Mouse (Mus musculus): ENCODE data around the gene Ulk1. TPM values are rescaled to one million over a fixed set of nuclear protein-coding genes. Genes with fewer than 3 reads are reported as not detected.
A peak's percentile ranks its signal among the peaks of the same experiment; 100 is the strongest.

The Ulk1 gene
- total and polyA plus RNA-seq, 3 experiments, result 12.9 to 233 (median 75.9) TPM

- H3K36me3 ChIP-seq (replicated peaks), result peaks cover 49% of the 10 kb centered on the region
- TF ChIP-seq GATA2 (IDR thresholded peaks at IDR 0.05; ENCODE audit: borderline replicate concordance, low read depth, low read length), result no peak
- TF ChIP-seq POLR2AphosphoS5 (IDR thresholded peaks at IDR 0.05; ENCODE audit: insufficient replicate concordance, low read depth, low read length), result no peak
- no peak for TF ChIP-seq TAL1 (conservative IDR thresholded peaks at IDR 0.05; ENCODE audit: low read depth, low read length)
- TF ChIP-seq CTCF (IDR thresholded peaks at IDR 0.05; ENCODE audit: low read depth, low read length), result no peak
- TF ChIP-seq GATA1 (IDR thresholded peaks at IDR 0.05; ENCODE audit: borderline replicate concordance, low read length), result no peak
- ATAC-seq (ENCODE audit: extremely low read depth, insufficient number of reproducible peaks, low FRiP score, poor library complexity, severe bottlenecking) (no peak), DNase-seq (ENCODE audit: low spot score) (no peak)
- no peak overlapping the region; the same call in 1 of the 2 replicates for H3K4me3 ChIP-seq (ENCODE audit: low read depth, low read length)
- peaks cover 82% of the 10 kb centered on the region for H3K4me1 ChIP-seq (ENCODE audit: insufficient read depth, low read depth, low read length)
- H3K9me3 ChIP-seq (replicated peaks), result no peaks in the 10 kb centered on the region
- no peaks in the 10 kb centered on the region for H3K27me3 ChIP-seq (ENCODE audit: insufficient read depth, low read length)
These were observed 3.2 kb downstream of the Ulk1 start for GRCm38 (mm10) chr5:110806676-110807075.

- TF ChIP-seq GATA1 (IDR thresholded peaks at IDR 0.05; ENCODE audit: borderline replicate concordance, low read length) (no peak), GATA2 (IDR thresholded peaks at IDR 0.05; ENCODE audit: borderline replicate concordance, low read depth, low read length) (no peak), TAL1 (conservative IDR thresholded peaks at IDR 0.05; ENCODE audit: low read depth, low read length) (no peak), CTCF (IDR thresholded peaks at IDR 0.05; ENCODE audit: low read depth, low read length) (no peak), POLR2AphosphoS5 (IDR thresholded peaks at IDR 0.05; ENCODE audit: insufficient replicate concordance, low read depth, low read length) (no peak)
- Histone ChIP-seq H3K9me3 (replicated peaks) (no peaks in the 10 kb centered on the region), H3K4me1 (ENCODE audit: insufficient read depth, low read depth, low read length) (peaks cover 85% of the 10 kb centered on the region), H3K36me3 (replicated peaks) (peaks cover 54% of the 10 kb centered on the region), H3K27me3 (ENCODE audit: insufficient read depth, low read length) (no peaks in the 10 kb centered on the region), H3K4me3 (ENCODE audit: low read depth, low read length) (no peak overlapping the region; the same call in 1 of the 2 replicates)
- DNase-seq (ENCODE audit: low spot score) (no peak), ATAC-seq (ENCODE audit: extremely low read depth, insufficient number of reproducible peaks, low FRiP score, poor library complexity, severe bottlenecking) (no peak)
These were observed 3.7 kb downstream of the Ulk1 start for GRCm38 (mm10) chr5:110806154-110806553.

- ATAC-seq (ENCODE audit: extremely low read depth, insufficient number of reproducible peaks, low FRiP score, poor library complexity, severe bottlenecking), result peak; percentile 84
- H3K4me3 ChIP-seq (ENCODE audit: low read depth, low read length), result peak overlapping the region; percentile 57; the same call in 1 of the 2 replicates
- H3K4me1 ChIP-seq (ENCODE audit: insufficient read depth, low read depth, low read length), result peaks cover 95% of the 10 kb centered on the region
- H3K9me3 ChIP-seq (replicated peaks), result no peaks in the 10 kb centered on the region
- TF ChIP-seq TAL1 (conservative IDR thresholded peaks at IDR 0.05; ENCODE audit: low read depth, low read length) (peak; percentile 72), GATA2 (IDR thresholded peaks at IDR 0.05; ENCODE audit: borderline replicate concordance, low read depth, low read length) (no peak)
- H3K27me3 ChIP-seq (ENCODE audit: insufficient read depth, low read length), result no peaks in the 10 kb centered on the region
- peaks cover 74% of the 10 kb centered on the region for H3K36me3 ChIP-seq (replicated peaks)
- peak; percentile 75 for DNase-seq (ENCODE audit: low spot score)
These were observed 5.7 kb downstream of the Ulk1 start for GRCm38 (mm10) chr5:110804012-110804743.

- Histone ChIP-seq H3K36me3 (replicated peaks) (peaks cover 85% of the 10 kb centered on the region), H3K4me1 (ENCODE audit: insufficient read depth, low read depth, low read length) (peaks cover 94% of the 10 kb centered on the region)
- peak; percentile 26; the same call in 1 of the 2 replicates for ATAC-seq (ENCODE audit: extremely low read depth, insufficient number of reproducible peaks, low FRiP score, poor library complexity, severe bottlenecking)
These were observed 7.1 kb downstream of the Ulk1 start for GRCm38 (mm10) chr5:110802809-110803208.

GRCm38 (mm10) chr5:110802186-110802585 is 7.7 kb downstream of the Ulk1 start:
- Histone ChIP-seq H3K4me1 (ENCODE audit: insufficient read depth, low read depth, low read length) (peaks cover 92% of the 10 kb centered on the region), H3K4me3 (ENCODE audit: low read depth, low read length) (peak overlapping the region; percentile 13; the same call in 1 of the 2 replicates), H3K27me3 (ENCODE audit: insufficient read depth, low read length) (no peaks in the 10 kb centered on the region), H3K36me3 (replicated peaks) (peaks cover 85% of the 10 kb centered on the region), H3K9me3 (replicated peaks) (no peaks in the 10 kb centered on the region)
- DNase-seq (ENCODE audit: low spot score), result no peak
- no peak for TF ChIP-seq CTCF (IDR thresholded peaks at IDR 0.05; ENCODE audit: low read depth, low read length)
- no peak for TF ChIP-seq TAL1 (conservative IDR thresholded peaks at IDR 0.05; ENCODE audit: low read depth, low read length)
- TF ChIP-seq POLR2AphosphoS5 (IDR thresholded peaks at IDR 0.05; ENCODE audit: insufficient replicate concordance, low read depth, low read length), result no peak
- TF ChIP-seq GATA2 (IDR thresholded peaks at IDR 0.05; ENCODE audit: borderline replicate concordance, low read depth, low read length), result no peak
- no peak for TF ChIP-seq GATA1 (IDR thresholded peaks at IDR 0.05; ENCODE audit: borderline replicate concordance, low read length)
- no peak for ATAC-seq (ENCODE audit: extremely low read depth, insufficient number of reproducible peaks, low FRiP score, poor library complexity, severe bottlenecking)

More at GRCm38 (mm10) chr5:110802809-110803208, 7.1 kb downstream of the Ulk1 start:
- Histone ChIP-seq H3K4me3 (ENCODE audit: low read depth, low read length) (no peak overlapping the region), H3K27me3 (ENCODE audit: insufficient read depth, low read length) (no peaks in the 10 kb centered on the region), H3K9me3 (replicated peaks) (no peaks in the 10 kb centered on the region)
- TF ChIP-seq TAL1 (conservative IDR thresholded peaks at IDR 0.05; ENCODE audit: low read depth, low read length) (peak; percentile 76), GATA2 (IDR thresholded peaks at IDR 0.05; ENCODE audit: borderline replicate concordance, low read depth, low read length) (no peak), POLR2AphosphoS5 (IDR thresholded peaks at IDR 0.05; ENCODE audit: insufficient replicate concordance, low read depth, low read length) (no peak), CTCF (IDR thresholded peaks at IDR 0.05; ENCODE audit: low read depth, low read length) (no peak), GATA1 (IDR thresholded peaks at IDR 0.05; ENCODE audit: borderline replicate concordance, low read length) (no peak)
- peak; percentile 19 for DNase-seq (ENCODE audit: low spot score)

GRCm38 (mm10) chr5:110801036-110801624 is 8.8 kb downstream of the Ulk1 start:
- DNase-seq (ENCODE audit: low spot score), result no peak
- Histone ChIP-seq H3K27me3 (ENCODE audit: insufficient read depth, low read length) (no peaks in the 10 kb centered on the region), H3K36me3 (replicated peaks) (peaks cover 85% of the 10 kb centered on the region), H3K9me3 (replicated peaks) (no peaks in the 10 kb centered on the region), H3K4me1 (ENCODE audit: insufficient read depth, low read depth, low read length) (peaks cover 81% of the 10 kb centered on the region), H3K4me3 (ENCODE audit: low read depth, low read length) (peak overlapping the region; percentile 13; the same call in 1 of the 2 replicates)
- TF ChIP-seq POLR2AphosphoS5 (IDR thresholded peaks at IDR 0.05; ENCODE audit: insufficient replicate concordance, low read depth, low read length), result no peak
- no peak for TF ChIP-seq GATA2 (IDR thresholded peaks at IDR 0.05; ENCODE audit: borderline replicate concordance, low read depth, low read length)
- no peak for TF ChIP-seq GATA1 (IDR thresholded peaks at IDR 0.05; ENCODE audit: borderline replicate concordance, low read length)
- TF ChIP-seq TAL1 (conservative IDR thresholded peaks at IDR 0.05; ENCODE audit: low read depth, low read length), result no peak
- TF ChIP-seq CTCF (IDR thresholded peaks at IDR 0.05; ENCODE audit: low read depth, low read length), result no peak
- no peak for ATAC-seq (ENCODE audit: extremely low read depth, insufficient number of reproducible peaks, low FRiP score, poor library complexity, severe bottlenecking)

Data from G1E (cell line).